Comparison of ENCODE assay signal across 31 mouse cellular contexts in the genomic region with DNA sequence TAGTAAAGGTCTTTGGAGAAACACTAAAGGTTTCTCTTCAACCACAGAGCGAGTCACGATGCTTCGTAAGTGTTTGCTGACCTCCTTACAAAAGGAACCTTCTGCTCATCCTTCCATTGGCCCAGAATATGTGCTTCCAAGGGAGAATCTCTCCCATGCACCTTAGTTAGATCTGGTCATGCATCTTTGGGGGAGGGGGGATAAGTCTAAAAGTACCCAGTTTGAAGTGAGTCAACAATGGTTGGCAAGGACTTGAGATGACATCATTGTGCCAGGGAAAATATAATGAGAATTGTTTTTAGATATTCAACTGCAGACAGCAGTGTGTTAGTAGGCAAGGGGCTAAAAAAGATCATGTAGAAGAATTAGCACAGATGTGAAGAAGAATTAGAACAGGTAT.
"Had no signal": no experiment of that assay in that cellular context is flagged by ENCODE, and none has a peak within 500 bp of the region (broad histone marks: within the 10 kb centered on the region; RNA-seq: fewer than 3 reads in every experiment).

No protein-coding gene starts in this region.

- ATAC-seq: liver, embryonic 12.5 days; liver, postnatal 0 days; lung, postnatal 0 days; midbrain, embryonic 13.5 days; midbrain, embryonic 15.5 days; midbrain, embryonic 16.5 days had no signal

- H3K4me1 ChIP-seq: limb, embryonic 10.5 days; limb, embryonic 12.5 days; limb, embryonic 13.5 days; limb, embryonic 15.5 days; liver, embryonic 12.5 days; liver, embryonic 13.5 days; liver, embryonic 15.5 days; lung, embryonic 15.5 days; megakaryocyte, embryonic 14.5 days; midbrain, embryonic 10.5 days; midbrain, embryonic 12.5 days; midbrain, embryonic 13.5 days; midbrain, embryonic 15.5 days had no signal

- H3K27ac ChIP-seq: limb, embryonic 10.5 days; limb, embryonic 12.5 days; limb, embryonic 13.5 days; limb, embryonic 15.5 days; liver, embryonic 12.5 days; liver, embryonic 13.5 days; liver, embryonic 14.5 days; liver, embryonic 15.5 days; lung, embryonic 15.5 days; macrophage; midbrain, embryonic 10.5 days; midbrain, embryonic 12.5 days; midbrain, embryonic 13.5 days; midbrain, embryonic 15.5 days had no signal

- H3K4me2 ChIP-seq: limb, embryonic 12.5 days; limb, embryonic 13.5 days; limb, embryonic 15.5 days; liver, embryonic 11.5 days; liver, embryonic 12.5 days; liver, embryonic 13.5 days; liver, embryonic 15.5 days; lung, embryonic 14.5 days; lung, embryonic 15.5 days; midbrain, embryonic 11.5 days; midbrain, embryonic 12.5 days; midbrain, embryonic 13.5 days; midbrain, embryonic 15.5 days had no signal

- DNase-seq: left cerebral cortex, postnatal 4 days; liver; liver, embryonic 13.5 days; liver, postnatal 0 days; lung, adult 18-20 months; lung, adult 2 months; lung, embryonic 14.5 days; lung, postnatal 10 days; lung, postnatal 14 days; lung, postnatal 36 days; lung, postnatal 4 days; midbrain, embryonic 14.5 days had no signal

- H3K36me3 ChIP-seq: limb, embryonic 10.5 days; limb, embryonic 12.5 days; limb, embryonic 13.5 days; limb, embryonic 15.5 days; liver, embryonic 12.5 days; liver, embryonic 13.5 days; liver, embryonic 15.5 days; lung, embryonic 15.5 days; midbrain, embryonic 10.5 days; midbrain, embryonic 12.5 days; midbrain, embryonic 13.5 days; midbrain, embryonic 15.5 days had no signal

- H3K9ac ChIP-seq: limb, embryonic 12.5 days; limb, embryonic 13.5 days; limb, embryonic 15.5 days; liver, embryonic 12.5 days; liver, embryonic 13.5 days; liver, embryonic 14.5 days; liver, embryonic 15.5 days; liver, postnatal 0 days; lung, embryonic 14.5 days; lung, embryonic 15.5 days; midbrain, embryonic 12.5 days; midbrain, embryonic 13.5 days; midbrain, embryonic 15.5 days had no signal

- H3K9me3 ChIP-seq: limb, embryonic 10.5 days; limb, embryonic 12.5 days; limb, embryonic 13.5 days; limb, embryonic 15.5 days; liver, embryonic 12.5 days; liver, embryonic 13.5 days; liver, embryonic 15.5 days; lung, embryonic 15.5 days; megakaryocyte, embryonic 14.5 days; midbrain, embryonic 10.5 days; midbrain, embryonic 12.5 days; midbrain, embryonic 13.5 days; midbrain, embryonic 15.5 days had no signal

- H3K27me3 ChIP-seq: limb, embryonic 12.5 days; limb, embryonic 13.5 days; limb, embryonic 15.5 days; liver, embryonic 12.5 days; liver, embryonic 13.5 days; liver, embryonic 15.5 days; lung, embryonic 15.5 days; megakaryocyte, embryonic 14.5 days; midbrain, embryonic 12.5 days; midbrain, embryonic 13.5 days; midbrain, embryonic 15.5 days had no signal

- H3K4me3 ChIP-seq: limb, embryonic 10.5 days; limb, embryonic 12.5 days; limb, embryonic 13.5 days; limb, embryonic 15.5 days; liver, embryonic 12.5 days; liver, embryonic 13.5 days; liver, embryonic 15.5 days; lung, embryonic 15.5 days; megakaryocyte, embryonic 14.5 days; midbrain, embryonic 10.5 days; midbrain, embryonic 12.5 days; midbrain, embryonic 13.5 days; midbrain, embryonic 15.5 days; myocyte had no signal
